Mouse (Mus musculus) embryonic facial prominence, embryonic 12.5 days (tissue): ENCODE results near the gene Arl9. TPM values are rescaled to one million over a fixed set of nuclear protein-coding genes. Genes with fewer than 3 reads are reported as not detected.
"Not testable (repeated sequence)": the region's sequence is repeated elsewhere in the genome, so short reads cannot be mapped to it uniquely, and the experiment has no call there.

ENCODE experiments used
- ATAC-seq: fragments of 200-750 bp; cut with Nextera tagmentation; 2 replicates; pipeline ENCODE4 v1.8.0; 2017; ENCODE audit not compliant: insufficient number of reproducible peaks, insufficient read depth, low FRiP score, low TSS enrichment
- H3K27ac ChIP-seq: fragments of 300-500 bp; sonication (generic); 2 replicates; pipeline ENCODE4 v1.5.1; 2016; ENCODE audit warnings: mild to moderate bottlenecking
- H3K27me3 ChIP-seq: fragments of 300-500 bp; sonication (generic); 2 replicates; pipeline ENCODE4 v1.6.1; 2016; ENCODE audit warnings: mild to moderate bottlenecking, moderate library complexity
- H3K36me3 ChIP-seq: fragments of 300-500 bp; sonication (generic); 2 replicates; pipeline ENCODE4 v1.6.1; 2016; ENCODE audit warnings: mild to moderate bottlenecking
- H3K4me1 ChIP-seq: fragments of 300-500 bp; sonication (generic); 2 replicates; pipeline ENCODE4 v1.6.1; 2016
- H3K4me2 ChIP-seq: fragments of 300-500 bp; sonication (generic); replicated peaks from 2 replicates; pipeline ENCODE4 v1.6.1; 2016; ENCODE audit warnings: mild to moderate bottlenecking, moderate library complexity
- H3K4me3 ChIP-seq: fragments of 300-500 bp; sonication (generic); 2 replicates; pipeline ENCODE4 v1.5.1; 2016; ENCODE audit warnings: mild to moderate bottlenecking
- H3K9ac ChIP-seq: fragments of 300-500 bp; sonication (generic); 2 replicates; pipeline ENCODE4 v1.6.1; 2016; ENCODE audit warnings: mild to moderate bottlenecking, moderate library complexity
- H3K9me3 ChIP-seq: fragments of 300-500 bp; sonication (generic); 2 replicates; pipeline ENCODE4 v1.6.1; 2016; ENCODE audit warnings: mild to moderate bottlenecking, moderate library complexity
- WGBS: fragments of 180-500 bp; shearing (Covaris S2); methylation state at CpG from one replicate; pipeline ENCODE4 v1.1.7; 2016; 5-methylcytosine and 5-hydroxymethylcytosine counted together
- polyA plus RNA-seq: library from polyadenylated mRNA; unstranded; fragments of >200 nt; fragmentation: Nextera tagmentation; extraction: Ambion mirVana; gene quantifications from 2 replicates; pipeline ENCODE4 v1.2.1, GENCODE M21; 2016

The Arl9 gene
- not detected in 2 replicates for polyA plus RNA-seq

DNA sequence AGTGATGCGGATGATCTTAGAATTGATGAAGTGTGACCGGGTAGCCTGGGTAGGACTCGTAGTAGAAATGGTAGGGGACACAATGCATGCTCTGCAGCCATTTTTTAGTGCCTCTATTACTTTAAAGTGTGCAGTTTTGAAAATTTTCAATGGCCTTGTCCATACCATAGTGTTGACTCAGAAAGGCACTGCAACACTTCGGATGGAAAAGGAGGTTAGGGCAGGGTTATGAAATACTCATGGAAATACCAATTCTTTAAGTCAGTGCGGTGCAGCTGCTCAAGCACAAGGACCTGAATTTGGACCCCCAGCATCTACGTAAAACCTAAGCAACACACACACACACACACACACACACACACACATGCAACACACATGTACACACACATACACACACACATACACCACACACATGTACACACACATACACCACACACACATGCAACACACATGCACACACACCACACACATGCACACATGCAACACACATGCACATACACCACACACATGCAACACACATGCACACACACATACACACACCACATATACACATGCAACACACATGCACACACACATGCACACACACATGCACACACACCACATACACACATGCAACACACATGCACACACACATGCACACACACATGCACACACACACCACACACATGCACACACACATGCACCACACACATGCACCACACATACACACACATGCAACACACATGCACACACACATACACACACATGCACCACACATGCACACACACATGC lies at the start of gene Arl9:
Arl9 (plus strand) TSS at position 5 of the 771 bp plus-strand sequence.
- Histone ChIP-seq H3K9ac (no peak within 1 kb of the TSS), H3K27me3 (no peaks in the 10 kb centered on the region), H3K4me2 (no peak within 1 kb of the TSS), H3K4me3 (no peak within 1 kb of the TSS), H3K36me3 (peaks cover 19% of the 10 kb centered on the region), H3K4me1 (no peaks in the 10 kb centered on the region), H3K27ac (no peak within 1 kb of the TSS), H3K9me3 (no peaks in the 10 kb centered on the region)
- WGBS, result 90% methylated on average over 6 of the region's 6 CpGs
- ATAC-seq, result no peak

DNA sequence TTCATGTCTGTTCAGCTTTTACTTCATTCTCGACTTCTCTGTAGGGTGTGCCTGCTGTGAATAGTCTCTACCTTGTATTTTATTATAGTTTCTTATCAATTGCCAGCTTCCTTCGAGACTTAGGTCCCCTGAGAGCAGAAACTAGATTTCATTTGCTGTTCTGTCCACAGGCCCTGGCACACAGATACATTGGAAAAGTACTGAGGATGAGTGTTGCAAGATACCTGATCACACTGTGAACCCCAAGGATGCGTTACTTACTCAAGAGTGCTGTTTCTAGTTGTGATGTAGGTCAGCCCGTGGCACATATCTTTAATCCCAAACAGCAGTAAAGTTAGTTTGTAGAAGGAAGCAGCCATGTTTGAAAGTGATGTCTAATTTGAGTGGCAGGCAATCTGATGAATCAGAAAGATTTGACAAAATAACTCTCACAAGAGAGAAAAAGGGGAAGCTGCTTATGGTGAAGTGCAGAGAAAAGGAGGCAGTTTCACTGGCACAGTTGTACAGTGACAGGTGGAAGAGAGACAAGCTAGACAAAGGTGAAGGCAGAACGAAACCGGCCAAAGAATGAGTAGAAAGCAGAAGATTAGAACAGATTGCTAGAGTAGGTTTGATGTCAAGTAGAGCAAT lies 49.5 kb upstream of the Arl9 start:
- H3K4me1 ChIP-seq, result peaks cover 19% of the 10 kb centered on the region
- H3K4me3 ChIP-seq, result no peak overlapping the region
- WGBS, result 86% methylated on average over 6 of the region's 6 CpGs
- H3K27ac ChIP-seq, result no peak overlapping the region
- H3K9ac ChIP-seq, result no peak overlapping the region
- H3K27me3 ChIP-seq, result no peaks in the 10 kb centered on the region
- no peaks in the 10 kb centered on the region for H3K9me3 ChIP-seq
- no peak overlapping the region for H3K4me2 ChIP-seq
- H3K36me3 ChIP-seq, result peaks cover 37% of the 10 kb centered on the region
- ATAC-seq, result no peak

DNA sequence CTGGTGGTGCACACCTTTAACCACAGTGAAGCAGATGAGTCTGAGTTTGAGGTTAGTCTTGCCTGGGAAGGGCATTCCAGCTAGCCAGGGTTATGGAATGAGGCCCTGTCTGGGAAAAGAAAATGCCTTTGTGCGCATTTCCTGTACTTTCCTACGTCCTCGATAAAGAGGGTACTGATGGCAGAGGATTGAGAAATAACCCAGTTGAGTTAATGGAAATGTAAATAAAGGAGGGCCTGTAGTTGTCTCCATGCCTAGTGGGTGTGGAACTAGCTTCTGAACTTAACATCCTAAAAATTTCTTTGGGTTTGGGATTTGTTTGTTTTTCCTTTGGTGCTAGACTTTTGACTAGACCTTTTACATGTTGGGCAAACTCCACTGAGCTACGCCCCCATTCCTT lies 48.4 kb upstream of the Arl9 start:
- Histone ChIP-seq H3K4me2 (no peak overlapping the region), H3K4me3 (no peak overlapping the region), H3K27ac (no peak overlapping the region), H3K9me3 (no peaks in the 10 kb centered on the region), H3K4me1 (peaks cover 9% of the 10 kb centered on the region; the same call in 1 of the 2 replicates), H3K27me3 (no peaks in the 10 kb centered on the region), H3K36me3 (peaks cover 47% of the 10 kb centered on the region), H3K9ac (no peak overlapping the region)
- 72% methylated on average over 4 of the region's 4 CpGs for WGBS
- ATAC-seq, result no peak

DNA sequence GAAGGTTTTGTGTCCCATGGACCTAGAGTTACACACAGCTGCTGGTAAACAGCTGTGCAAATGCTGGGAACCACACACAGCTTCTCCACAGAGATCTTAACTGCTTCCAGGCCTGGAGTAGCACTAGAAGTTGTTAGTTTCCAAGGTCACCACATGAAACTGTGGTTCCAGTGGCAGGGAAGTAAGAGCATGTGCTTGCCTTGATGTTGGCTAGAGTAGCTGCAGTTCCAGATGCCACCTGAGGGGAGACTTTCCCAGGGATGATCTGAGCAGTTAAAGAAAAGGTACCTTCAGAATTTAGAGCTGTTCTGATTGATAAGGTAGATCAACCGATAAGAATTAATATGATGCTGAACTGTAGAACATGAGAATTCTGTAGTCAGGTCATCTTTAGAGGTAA lies 45.9 kb upstream of the Arl9 start:
- no peak overlapping the region for H3K27ac ChIP-seq
- H3K9ac ChIP-seq, result no peak overlapping the region
- 93% methylated on average over 1 of the region's 1 CpGs for WGBS
- H3K27me3 ChIP-seq, result no peaks in the 10 kb centered on the region
- H3K4me1 ChIP-seq, result peaks cover 3% of the 10 kb centered on the region; the same call in 1 of the 2 replicates
- H3K4me3 ChIP-seq, result no peak overlapping the region
- H3K4me2 ChIP-seq, result no peak overlapping the region
- H3K36me3 ChIP-seq, result peaks cover 66% of the 10 kb centered on the region
- ATAC-seq, result no peak
- H3K9me3 ChIP-seq, result no peaks in the 10 kb centered on the region

DNA sequence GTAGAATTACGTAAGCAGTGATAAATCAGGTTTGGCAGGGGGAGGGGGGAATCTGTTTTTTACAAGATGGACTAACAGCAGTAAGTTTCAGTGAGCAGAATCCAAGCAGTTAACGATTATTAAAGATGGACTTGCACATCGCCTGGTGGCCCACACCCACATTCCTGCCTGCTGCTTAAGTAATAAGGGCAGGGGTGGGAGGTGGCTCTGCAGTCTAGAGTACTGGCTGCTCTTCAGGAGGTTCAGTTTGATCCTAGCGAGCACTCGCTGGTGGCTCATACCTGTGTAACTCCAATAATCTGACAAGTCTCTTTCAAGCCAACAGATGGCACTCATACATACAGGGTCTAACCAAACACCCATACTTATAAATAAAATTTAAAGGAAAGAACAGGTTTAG lies 44.3 kb upstream of the Arl9 start:
- H3K4me1 ChIP-seq, result 0 out of 2 replicates have a peak, but pooled peaks cover 3% of the 10 kb centered on the region
- H3K9ac ChIP-seq, result no peak overlapping the region
- H3K27ac ChIP-seq, result no peak overlapping the region
- no peak overlapping the region for H3K4me2 ChIP-seq
- H3K4me3 ChIP-seq, result no peak overlapping the region
- peaks cover 81% of the 10 kb centered on the region for H3K36me3 ChIP-seq
- no peaks in the 10 kb centered on the region for H3K9me3 ChIP-seq
- no peak for ATAC-seq
- H3K27me3 ChIP-seq, result no peaks in the 10 kb centered on the region
- 90% methylated on average over 5 of the region's 5 CpGs for WGBS

DNA sequence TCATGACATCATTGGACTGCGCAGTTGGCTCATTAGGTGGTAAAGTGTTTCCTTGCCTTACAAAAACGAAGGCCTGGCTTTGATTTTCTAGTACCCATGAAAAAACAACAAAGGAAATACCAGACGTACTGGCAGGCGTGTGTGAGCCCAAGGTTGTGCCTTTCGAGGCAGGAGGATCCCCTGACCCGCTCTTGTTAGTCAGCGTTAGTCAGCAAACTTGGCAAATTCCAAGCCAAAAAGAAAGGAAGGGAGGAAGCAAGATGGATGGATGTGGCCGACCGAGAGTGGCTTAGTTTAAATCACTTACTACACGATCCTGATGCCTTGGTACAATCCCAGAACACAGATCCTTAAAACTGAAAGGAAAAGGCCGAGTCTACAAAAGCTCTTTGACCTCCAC lies 41.3 kb upstream of the Arl9 start:
- no peak overlapping the region for H3K27ac ChIP-seq
- H3K4me1 ChIP-seq, result no peaks in the 10 kb centered on the region
- no peak overlapping the region for H3K9ac ChIP-seq
- no peak overlapping the region for H3K4me2 ChIP-seq
- H3K27me3 ChIP-seq, result no peaks in the 10 kb centered on the region
- no peak overlapping the region for H3K4me3 ChIP-seq
- no peak for ATAC-seq
- H3K36me3 ChIP-seq, result peaks cover 79% of the 10 kb centered on the region
- 72% methylated on average over 11 of the region's 11 CpGs for WGBS
- H3K9me3 ChIP-seq, result no peaks in the 10 kb centered on the region

DNA sequence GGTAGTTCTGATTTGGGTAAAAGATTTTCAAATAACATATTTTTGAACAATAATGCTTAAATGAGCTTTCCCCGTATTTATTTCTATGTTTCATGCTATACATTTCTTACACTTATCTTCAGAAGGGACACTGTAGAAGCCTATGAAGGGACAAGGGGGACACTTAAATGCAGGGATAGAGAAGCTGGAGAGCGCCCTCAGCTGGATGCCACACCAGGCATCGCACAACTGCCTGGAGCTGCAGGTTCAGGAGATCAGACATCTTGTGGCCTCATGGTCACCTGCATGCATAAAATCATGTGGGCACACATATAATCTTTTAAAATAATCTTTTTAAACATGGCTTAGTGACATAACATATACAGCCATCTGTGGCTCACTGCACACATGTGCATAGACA lies 39.2 kb upstream of the Arl9 start:
- no peaks in the 10 kb centered on the region for H3K9me3 ChIP-seq
- no peak overlapping the region for H3K4me2 ChIP-seq
- no peak overlapping the region for H3K27ac ChIP-seq
- peaks cover 80% of the 10 kb centered on the region for H3K36me3 ChIP-seq
- WGBS, result 93% methylated on average over 3 of the region's 3 CpGs
- no peak for ATAC-seq
- no peaks in the 10 kb centered on the region for H3K27me3 ChIP-seq
- H3K4me3 ChIP-seq, result no peak overlapping the region
- no peak overlapping the region for H3K9ac ChIP-seq
- H3K4me1 ChIP-seq, result no peaks in the 10 kb centered on the region

DNA sequence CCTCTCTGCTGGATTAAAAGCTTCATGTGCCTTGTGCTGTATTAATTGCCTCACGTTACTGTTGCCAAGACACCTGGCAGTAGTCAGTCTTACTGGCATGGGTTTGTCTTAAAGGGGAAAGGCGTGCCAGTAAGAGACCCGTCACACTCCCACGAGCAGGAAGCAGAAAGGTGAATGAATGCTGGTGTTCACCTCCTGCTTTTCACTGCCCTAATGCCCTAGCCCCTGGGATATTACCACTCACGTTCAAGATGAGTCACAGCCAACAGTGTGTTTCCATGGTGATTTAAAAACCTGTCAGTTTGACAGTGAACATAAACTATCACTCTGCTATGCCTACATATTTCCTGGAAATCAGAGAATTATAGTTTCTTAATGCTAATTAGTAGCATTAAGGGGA lies 34.6 kb upstream of the Arl9 start:
- H3K36me3 ChIP-seq, result peaks cover 49% of the 10 kb centered on the region
- H3K4me2 ChIP-seq, result no peak overlapping the region
- ATAC-seq, result no peak; the same call in 1 of the 2 replicates
- no peak overlapping the region for H3K9ac ChIP-seq
- H3K4me1 ChIP-seq, result peaks cover 6% of the 10 kb centered on the region
- 76% methylated on average over 5 of the region's 5 CpGs for WGBS
- H3K4me3 ChIP-seq, result no peak overlapping the region
- H3K27ac ChIP-seq, result no peak overlapping the region
- H3K27me3 ChIP-seq, result no peaks in the 10 kb centered on the region
- H3K9me3 ChIP-seq, result no peaks in the 10 kb centered on the region

DNA sequence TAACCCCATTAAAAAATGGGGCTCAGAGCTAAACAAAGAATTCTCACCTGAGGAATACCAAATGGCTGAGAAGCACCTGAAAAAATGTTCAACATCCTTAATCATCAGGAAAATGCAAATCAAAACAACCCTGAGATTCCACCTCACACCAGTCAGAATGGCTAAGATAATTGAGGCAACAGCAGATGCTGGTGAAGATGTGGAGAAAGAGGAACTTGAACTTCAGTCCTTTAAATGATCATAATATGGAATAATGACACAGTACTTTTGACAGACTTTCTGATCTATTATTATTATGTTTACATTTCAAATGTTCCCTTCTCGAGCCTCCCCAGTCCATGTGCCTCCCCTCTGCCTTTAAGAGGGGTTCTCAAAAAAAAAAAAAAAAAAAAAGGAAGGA lies 32.7 kb upstream of the Arl9 start:
- Histone ChIP-seq H3K36me3 (peaks cover 35% of the 10 kb centered on the region), H3K4me1 (peaks cover 12% of the 10 kb centered on the region)
- not testable (repeated sequence) for H3K9me3 ChIP-seq, H3K27ac ChIP-seq, ATAC-seq, H3K4me3 ChIP-seq, H3K27me3 ChIP-seq, H3K9ac ChIP-seq, H3K4me2 ChIP-seq
- 67% methylated on average over 1 of the region's 1 CpGs for WGBS

DNA sequence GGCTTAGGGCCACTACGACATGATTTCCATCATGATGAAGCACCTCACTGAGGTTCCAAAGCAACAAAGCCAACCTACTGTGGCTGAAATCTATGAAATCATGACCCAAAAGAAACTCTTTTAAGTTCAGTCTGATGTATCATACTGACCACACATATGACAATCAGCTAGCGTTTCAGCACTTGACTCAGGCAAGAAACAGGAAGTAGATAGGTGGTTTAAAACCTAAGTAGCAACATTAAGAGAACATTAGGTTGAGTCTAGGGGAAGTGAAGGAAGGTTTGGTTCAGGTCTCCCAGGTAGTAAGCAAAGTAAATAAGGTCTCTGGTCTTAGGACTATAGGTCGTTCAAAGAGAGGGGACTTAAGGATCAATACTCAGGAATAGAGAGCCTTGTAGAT lies 30.4 kb upstream of the Arl9 start:
- H3K36me3 ChIP-seq, result peaks cover 26% of the 10 kb centered on the region
- H3K27ac ChIP-seq, result no peak overlapping the region
- H3K4me1 ChIP-seq, result peaks cover 12% of the 10 kb centered on the region
- ATAC-seq, result no peak
- H3K27me3 ChIP-seq, result no peaks in the 10 kb centered on the region
- H3K4me3 ChIP-seq, result peak overlapping the region; percentile 93
- WGBS, result 71% methylated on average over 3 of the region's 3 CpGs
- H3K4me2 ChIP-seq, result peak overlapping the region; percentile 80
- no peaks in the 10 kb centered on the region for H3K9me3 ChIP-seq
- 0 out of 2 replicates have a peak overlapping the region, but pooled peaks have one; percentile 51 for H3K9ac ChIP-seq

DNA sequence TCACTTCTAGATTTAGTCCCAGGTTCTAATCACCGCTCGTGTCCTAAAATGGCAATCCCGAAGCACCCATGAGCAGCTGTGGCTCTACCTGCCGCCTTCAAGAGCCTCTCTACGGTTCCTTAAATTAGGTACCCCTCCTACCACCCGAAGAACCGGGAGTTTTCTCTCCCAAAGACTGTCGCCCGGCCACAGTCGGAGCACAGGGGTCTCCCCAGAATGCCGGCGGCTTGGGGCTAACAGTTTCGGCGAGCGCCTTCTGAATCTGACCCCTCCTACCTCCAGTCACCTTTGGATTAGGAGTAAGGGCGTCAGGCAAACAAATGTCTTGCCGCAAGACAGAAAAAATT lies 29.7 kb upstream of the Arl9 start:
- H3K4me3 ChIP-seq, result peak overlapping the region; percentile 93
- H3K4me1 ChIP-seq, result peaks cover 12% of the 10 kb centered on the region
- peak overlapping the region; percentile 51 for H3K9ac ChIP-seq
- no peaks in the 10 kb centered on the region for H3K9me3 ChIP-seq
- ATAC-seq, result no peak
- H3K27me3 ChIP-seq, result no peaks in the 10 kb centered on the region
- 3% methylated on average over 17 of the region's 17 CpGs for WGBS
- peak overlapping the region; percentile 80 for H3K4me2 ChIP-seq
- no peak overlapping the region for H3K27ac ChIP-seq
- peaks cover 22% of the 10 kb centered on the region for H3K36me3 ChIP-seq
